Mouse (Mus musculus): ENCODE measurements around the gene Mpnd. TPM values are rescaled to one million over a fixed set of nuclear protein-coding genes. Genes with fewer than 3 reads are reported as not detected.

Gene Mpnd
- total RNA-seq, 2 experiments from 2014 or later: 47.4 to 50.1 TPM

DNA sequence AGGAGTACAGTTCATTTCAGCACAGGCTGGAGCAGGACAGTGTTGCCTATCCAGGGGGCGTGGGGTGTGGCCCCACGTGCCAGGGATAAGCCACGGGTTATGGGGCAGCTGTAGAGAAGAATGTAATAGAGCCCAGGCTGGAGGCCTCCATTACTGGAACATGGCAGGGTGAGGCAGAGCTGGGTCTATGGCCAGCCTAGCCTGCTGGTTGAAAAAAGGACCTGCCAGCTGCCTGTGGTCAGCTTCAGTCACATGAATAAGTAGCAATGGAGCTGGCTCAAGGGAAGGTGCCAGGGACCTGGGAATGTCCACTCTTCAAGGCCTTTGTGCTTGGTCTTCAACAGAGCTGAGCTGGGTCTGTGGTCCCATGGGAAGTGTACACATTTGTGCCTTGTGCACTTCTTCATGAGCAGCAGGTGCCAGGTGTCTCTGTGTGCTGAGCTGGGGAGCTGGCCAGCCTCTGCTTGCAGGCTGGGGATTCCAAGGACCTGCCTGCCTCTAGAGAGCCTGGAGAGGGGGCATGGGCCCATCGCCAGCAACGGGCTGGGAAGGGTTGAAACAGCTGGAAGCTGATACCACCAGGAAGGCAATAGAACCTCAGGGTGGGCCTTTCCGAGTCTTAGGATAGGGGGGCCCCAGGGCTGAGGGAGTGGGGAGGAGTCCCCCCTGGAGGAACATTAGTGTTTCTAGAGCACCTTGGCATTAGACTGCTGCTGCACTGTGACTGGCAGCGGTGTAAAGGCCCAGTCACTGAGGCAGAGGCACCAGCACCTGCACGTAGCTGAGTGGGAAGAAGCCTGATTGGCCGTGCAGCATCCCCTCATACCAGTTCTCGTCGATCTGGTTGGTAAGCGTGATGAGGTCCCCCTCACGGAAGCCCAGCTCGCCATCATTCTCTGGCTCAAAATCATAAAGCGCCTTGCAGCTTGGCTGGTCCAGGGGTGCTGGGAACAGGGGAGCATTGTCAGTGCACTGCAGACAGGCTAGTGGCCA lies 11.6 kb downstream of the Mpnd start:
- DNase-seq: no peak
- intact Hi-C loops (cut with DNase I): no loop called here

- intact Hi-C loops (cut with DNase I): no loop called here
- DNase-seq: no peak
Measured at GRCm38 (mm10) chr17:56017848-56018247, 12.3 kb downstream of the Mpnd start.

DNA sequence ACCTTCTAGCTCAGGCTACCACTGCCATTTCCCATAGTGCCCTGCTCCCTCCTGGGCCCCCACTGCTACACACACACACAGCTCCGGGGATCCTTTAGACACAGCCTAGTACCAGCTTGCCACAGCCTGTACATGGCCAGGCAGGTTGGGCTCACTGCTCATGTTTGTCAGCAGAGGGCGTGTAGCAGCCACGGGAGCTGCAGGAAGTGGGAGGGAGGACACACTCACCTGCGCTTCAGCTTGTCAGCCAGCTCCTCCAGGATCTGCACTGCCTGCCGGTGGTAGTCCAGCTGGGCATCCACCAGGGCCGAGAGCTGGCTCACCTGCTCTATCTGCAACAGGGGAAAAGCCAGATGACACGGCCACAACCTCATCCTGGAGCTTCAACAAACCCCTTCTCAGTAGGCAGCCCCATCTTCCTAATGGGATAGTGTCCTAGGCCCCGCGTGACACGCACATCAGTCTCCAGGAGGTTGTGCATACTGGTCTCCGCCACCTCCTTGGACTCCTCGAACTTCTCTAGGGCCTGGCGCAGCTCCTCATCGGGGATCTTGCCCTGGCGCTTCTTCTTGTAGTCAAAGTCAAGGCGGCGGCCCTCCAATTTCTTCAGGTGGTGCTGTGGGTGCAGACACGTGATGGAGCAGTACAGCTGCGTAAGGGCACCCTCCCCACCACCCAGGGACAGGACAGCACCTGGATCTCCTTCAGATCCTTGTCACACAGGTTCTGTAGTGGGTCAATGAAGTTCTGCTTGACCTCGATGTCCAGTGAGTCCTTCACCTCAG lies 13.0 kb downstream of the Mpnd start:
- DNase-seq: peak; percentile 57 to 65
- intact Hi-C loops (cut with DNase I): no loop called here

DNA sequence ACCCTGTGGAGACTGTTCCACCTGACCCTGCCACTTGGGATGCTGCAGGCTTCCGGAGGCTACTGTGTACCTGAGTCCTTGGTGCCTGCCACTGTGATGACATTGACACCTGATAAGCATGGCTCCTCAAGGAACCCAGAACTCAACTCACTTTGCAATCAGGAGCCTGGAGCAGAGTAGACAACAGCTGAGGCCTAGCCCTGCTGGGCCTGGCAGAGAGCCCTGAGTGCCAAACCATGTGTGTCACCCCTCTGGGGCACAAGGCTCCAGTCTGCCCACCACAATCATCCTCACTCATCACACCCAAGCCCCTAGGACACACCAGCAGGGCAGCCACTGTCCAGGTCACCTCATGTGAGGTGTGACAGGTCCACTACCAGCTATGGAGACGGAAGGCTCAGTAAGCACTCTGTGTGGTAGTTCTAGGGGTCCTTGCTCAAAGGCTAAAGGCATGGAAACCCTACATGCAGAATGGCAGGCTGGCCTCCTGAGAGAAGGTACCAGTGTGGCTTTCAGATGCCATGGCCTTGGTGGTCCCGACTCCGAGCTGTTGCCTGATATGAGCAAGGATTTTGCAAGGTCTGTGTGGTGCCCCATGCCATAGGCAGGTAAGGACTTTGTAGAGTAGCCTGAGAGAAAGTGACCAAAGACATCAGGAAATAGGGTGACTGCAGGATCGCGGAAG lies 15.0 kb downstream of the Mpnd start:
- intact Hi-C loops (cut with DNase I): no loop called here
- DNase-seq: no peak

DNA sequence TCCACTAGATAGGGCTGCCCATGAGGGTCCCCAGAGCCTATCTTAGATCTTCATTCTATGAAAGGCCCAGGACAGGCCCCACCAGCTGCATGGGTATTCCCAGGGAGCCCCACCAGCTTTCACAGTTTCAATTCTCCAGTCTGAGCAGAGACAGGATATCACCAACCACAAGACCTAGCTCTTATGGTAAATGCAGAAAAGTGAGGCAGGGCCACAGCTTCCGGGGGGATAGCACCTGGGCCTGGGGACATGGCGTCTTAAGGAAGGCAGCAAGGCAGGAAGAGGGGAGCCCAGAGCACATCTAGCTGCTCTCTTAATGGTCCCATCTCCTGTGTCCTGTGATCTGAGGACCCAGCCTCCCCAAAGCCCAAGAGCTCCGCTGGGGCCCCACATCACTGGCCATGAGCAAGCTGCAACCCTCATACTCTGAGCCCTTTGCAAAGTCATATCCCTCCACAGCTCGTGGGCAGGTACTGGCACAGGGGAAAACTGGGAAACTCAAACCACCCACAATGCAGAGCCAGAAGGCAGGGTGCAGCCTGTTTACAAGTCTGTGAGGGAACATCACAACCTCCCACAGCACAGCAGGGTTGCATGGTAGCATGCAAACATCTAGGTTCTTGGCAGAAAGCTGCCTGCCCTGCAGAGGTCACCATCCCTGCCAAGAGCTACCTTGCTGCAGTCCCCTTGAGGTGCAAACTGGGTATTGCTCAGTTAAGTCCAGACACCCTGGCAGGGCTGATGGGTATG lies 15.8 kb downstream of the Mpnd start:
- DNase-seq: no peak
- intact Hi-C loops (cut with DNase I): no loop called here

- no peak for DNase-seq
- intact Hi-C loops (cut with DNase I): no loop called here
Measured at GRCm38 (mm10) chr17:56022131-56022988, 16.8 kb downstream of the Mpnd start.

GRCm38 (mm10) chr17:56022989-56023290 lies 17.4 kb downstream of the Mpnd start:
- no peak for DNase-seq
- intact Hi-C loops (cut with DNase I): no loop called here

DNA sequence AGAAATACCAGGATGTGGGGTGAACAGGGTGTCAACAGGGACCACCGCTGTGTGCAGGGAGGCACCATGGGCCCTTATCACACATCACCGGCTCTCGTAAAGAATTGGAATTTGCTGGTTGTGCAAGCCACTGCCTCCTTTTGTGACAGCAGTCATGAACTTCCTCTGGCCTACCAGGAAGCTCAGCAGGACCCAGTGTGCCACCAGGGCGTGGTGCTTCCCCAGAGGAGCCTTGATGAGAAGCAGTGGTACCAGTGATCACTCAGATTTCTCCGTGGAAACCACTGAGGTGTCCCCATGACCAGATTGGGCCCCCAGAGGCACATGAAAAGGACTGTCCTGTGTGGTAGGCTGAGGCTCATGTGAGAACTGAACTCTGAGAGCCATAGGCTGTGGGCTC lies 17.9 kb downstream of the Mpnd start:
- DNase-seq: no peak
- intact Hi-C loops (cut with DNase I): no loop called here

DNA sequence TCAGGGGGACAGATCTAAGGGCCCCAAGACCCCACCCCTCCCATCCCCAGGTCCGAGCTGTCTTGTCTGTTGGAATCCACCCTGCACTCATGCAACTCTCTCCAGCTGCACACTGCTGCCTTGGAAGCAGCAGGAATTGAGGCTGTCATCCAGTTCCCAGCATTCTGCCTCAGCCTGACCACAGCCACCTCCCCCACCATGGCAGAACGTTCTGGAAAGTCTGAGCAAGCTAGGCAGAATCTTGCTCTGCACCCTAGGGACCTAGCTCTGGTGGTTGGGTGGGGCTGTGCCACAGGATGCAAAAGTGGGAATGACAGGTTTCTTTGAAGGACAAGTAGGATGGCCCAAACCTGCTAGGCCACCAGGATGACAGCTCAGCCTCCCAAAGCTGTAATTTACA lies 19.0 kb downstream of the Mpnd start:
- intact Hi-C loops (cut with DNase I): no loop called here
- no peak for DNase-seq

DNA sequence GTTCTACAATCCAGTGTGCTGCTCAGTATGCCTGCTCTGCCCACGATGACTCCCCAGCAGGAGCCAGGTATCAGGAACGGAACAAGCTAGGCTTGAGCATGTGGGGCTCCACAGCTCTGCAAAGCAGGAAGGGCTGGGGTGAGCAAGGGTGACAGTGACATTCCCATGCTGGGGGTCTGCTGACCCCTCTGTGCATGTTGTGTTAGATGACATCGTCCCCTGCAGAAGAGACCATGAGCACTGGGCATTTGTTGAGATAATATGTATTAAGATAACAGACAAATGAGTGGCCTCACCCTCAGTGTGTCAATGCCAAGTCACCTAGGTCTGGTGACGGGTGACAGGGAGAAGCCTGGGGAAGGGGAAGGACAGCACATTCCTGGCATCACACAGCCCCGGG lies 19.4 kb downstream of the Mpnd start:
- intact Hi-C loops (cut with DNase I): no loop called here
- DNase-seq: no peak

- intact Hi-C loops (cut with DNase I): no loop called here
- DNase-seq: no peak
Measured at GRCm38 (mm10) chr17:56026303-56026702, 20.8 kb downstream of the Mpnd start.

GRCm38 (mm10) chr17:56026881-56027280 lies 21.4 kb downstream of the Mpnd start:
- no peak for DNase-seq
- intact Hi-C loops (cut with DNase I): no loop called here

DNA sequence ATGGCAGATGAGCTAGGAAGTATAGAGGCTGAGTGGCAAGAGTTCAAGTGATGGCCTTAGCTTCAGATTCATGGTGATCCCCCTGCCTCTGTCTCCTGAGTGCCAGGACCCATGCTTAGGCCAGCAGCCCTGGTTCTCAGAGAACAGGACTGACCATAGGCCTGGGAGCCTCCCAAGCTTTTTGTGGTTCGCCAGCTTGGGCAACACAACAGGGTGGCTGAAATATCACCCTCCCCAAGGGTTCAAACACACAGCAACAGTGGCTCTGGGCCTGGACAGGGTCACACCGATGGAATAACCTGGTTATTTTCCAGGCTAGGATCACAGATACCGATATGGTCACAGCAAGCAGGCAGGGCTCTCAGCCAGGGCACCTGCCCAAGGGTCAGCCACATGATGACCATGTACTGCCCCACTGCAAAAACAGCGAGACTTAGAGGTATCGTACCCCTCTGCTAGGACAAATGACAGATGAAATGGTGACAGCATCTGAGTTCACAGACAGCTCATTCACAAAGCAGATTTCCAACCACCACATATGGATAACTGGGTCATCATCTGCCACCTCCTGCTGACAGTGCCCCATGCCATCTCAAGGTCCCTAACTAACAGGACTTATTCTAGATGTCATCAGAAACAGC lies 22.4 kb downstream of the Mpnd start:
- intact Hi-C loops (cut with DNase I): no loop called here
- no peak for DNase-seq

- intact Hi-C loops (cut with DNase I): no loop called here
- no peak for DNase-seq
Measured at GRCm38 (mm10) chr17:56030238-56030870, 24.8 kb downstream of the Mpnd start.

GRCm38 (mm10) chr17:56030919-56031318 lies 25.4 kb downstream of the Mpnd start:
- intact Hi-C loops (cut with DNase I): no loop called here
- peak in 1 of 2 experiments; percentile 54 for DNase-seq

- no peak for DNase-seq
Measured at GRCm38 (mm10) chr17:56031431-56031830, 25.9 kb downstream of the Mpnd start.

DNA sequence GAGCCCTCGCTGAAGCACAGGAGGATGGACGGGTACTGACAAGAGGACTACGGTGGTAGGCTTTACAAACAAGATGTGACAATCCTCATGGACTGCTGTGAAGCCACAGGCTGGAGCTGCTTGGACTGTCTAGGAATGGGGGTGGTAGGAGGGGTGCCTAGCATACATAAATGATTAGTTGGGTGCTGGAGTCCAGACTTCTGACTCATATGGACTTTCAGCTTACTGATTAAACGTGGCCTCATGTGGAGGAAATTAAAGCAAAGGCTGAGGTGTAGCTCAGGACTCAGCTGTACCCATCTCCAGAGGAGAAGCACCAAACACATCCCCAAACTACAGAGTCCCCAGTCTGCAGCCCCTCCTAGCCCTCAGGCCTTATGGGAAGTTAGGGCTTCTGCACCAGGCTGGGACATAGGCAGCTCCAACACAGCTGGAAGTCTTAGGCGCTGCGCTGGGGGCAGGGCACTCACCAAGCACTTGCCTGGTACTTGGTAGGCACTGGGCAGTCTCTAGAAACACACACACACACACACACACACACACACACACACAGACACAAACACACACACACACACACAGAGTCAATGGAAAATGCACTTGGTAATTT lies 26.7 kb downstream of the Mpnd start:
- no peak for DNase-seq
- intact Hi-C loops (cut with DNase I): no loop called here

More at GRCm38 (mm10) chr17:56031431-56031830, 25.9 kb downstream of the Mpnd start:
- intact Hi-C loops (cut with DNase I): no loop called here

GRCm38 (mm10) chr17:56032831-56033230 lies 27.3 kb downstream of the Mpnd start:
- intact Hi-C loops (cut with DNase I): no loop called here
- no peak for DNase-seq

Measured in heart, postnatal 10 days (tissue).